ENCODE assay signal across 9 mouse cellular contexts in genomic region chr1:178396383-178396782, GRCm38 (mm10). TPM values are rescaled to one million over a fixed set of nuclear protein-coding genes. Genes with fewer than 3 reads are reported as not detected.
DNase-seq lines count a peak whose midpoint lies in the region.
"Had no signal": no experiment of that assay in that cellular context is flagged by ENCODE, and none has a peak within 500 bp of the region (broad histone marks: within the 10 kb centered on the region; RNA-seq: fewer than 3 reads in every experiment).

No protein-coding gene starts in this region.

- intact Hi-C loops in heart, postnatal 36 days (cut with DNase I) = no loop called here

- DNase-seq in heart, adult 8-10 months (ENCODE audit: low spot score) = peak; percentile 28
- DNase-seq in heart, postnatal 36 days = no peak
- peak; percentile 37 for DNase-seq in fat pad, adult 2 months (ENCODE audit: extremely low read depth, low read depth, low spot score)
- peak; percentile 85 for DNase-seq in kidney, adult 9 months
- peak; percentile 62 for DNase-seq in lung, postnatal 14 days
- DNase-seq in embryo, embryonic 10 days (ENCODE audit: low spot score) = no peak
- no peak for DNase-seq in Muller cell, postnatal 12 days (ENCODE audit: inconsistent ontology term)
- DNase-seq in natural killer cell, adult 2 months (ENCODE audit: low spot score in 2 of 2) = no peak
- DNase-seq: embryo, embryonic 11 days had no signal

RNA-seq across cellular contexts. Expression of gene Efcab2, which starts 9.5 kb away (rescaled TPM):
- 100 to 1,000 TPM; 103 to 117 (median 111) TPM for total RNA-seq in heart, adult 8-10 months (2022)
- 10 to 100 TPM; 77.4 to 81.4 TPM for total RNA-seq in heart, postnatal 36 days (2021)

RNA-seq across cellular contexts. Expression of gene Hnrnpu, which starts 58.8 kb away (rescaled TPM):
- total RNA-seq in heart, adult 8-10 months (2022) = 100 to 1,000 TPM; 147 to 166 (median 155) TPM
- 100 to 1,000 TPM; 167 to 200 TPM for total RNA-seq in heart, postnatal 36 days (2021)

Comparison
In these comparisons a context has a peak if more than half of its experiments do, and no peak if none do; other contexts are left out.
1. DNase-seq: peak in heart, adult 8-10 months (single experiment), fat pad, adult 2 months (single experiment), kidney, adult 9 months (single experiment) and lung, postnatal 14 days (single experiment); none in heart, postnatal 36 days (0 of 2), embryo, embryonic 10 days (single experiment), Muller cell, postnatal 12 days (single experiment) and natural killer cell, adult 2 months (0 of 2).